Mouse (Mus musculus) neural tube, embryonic 10.5 days (tissue): ENCODE measurements around the gene Man1c1.

Source experiments
- DNase-seq: peaks from one replicate; pipeline ENCODE4 v3.0.0-alpha.2; 2017; ENCODE audit warnings: low spot score; ENCODE audit errors: extremely low spot score

Man1c1 gene

GRCm38 (mm10) chr4:134610616-134611015 is 93.5 kb downstream of the Man1c1 start:
- no peak for DNase-seq

GRCm38 (mm10) chr4:134607679-134608078 is 96.4 kb downstream of the Man1c1 start:
- no peak for DNase-seq

- no peak for DNase-seq
Observed at GRCm38 (mm10) chr4:134606054-134606453, 98.0 kb downstream of the Man1c1 start.

GRCm38 (mm10) chr4:134604472-134604871 is 99.6 kb downstream of the Man1c1 start:
- no peak for DNase-seq

- no peak for DNase-seq
Observed at GRCm38 (mm10) chr4:134603553-134603952, 100.5 kb downstream of the Man1c1 start.

GRCm38 (mm10) chr4:134602610-134603009 is 101.5 kb downstream of the Man1c1 start:
- DNase-seq, result no peak

- no peak for DNase-seq
Observed at GRCm38 (mm10) chr4:134601981-134602380, 102.1 kb downstream of the Man1c1 start.

GRCm38 (mm10) chr4:134601404-134601803 is 102.7 kb downstream of the Man1c1 start:
- DNase-seq, result no peak

- DNase-seq, result no peak
Observed at GRCm38 (mm10) chr4:134600777-134601176, 103.3 kb downstream of the Man1c1 start.

GRCm38 (mm10) chr4:134600060-134600459 is 104.0 kb downstream of the Man1c1 start:
- no peak for DNase-seq

- no peak for DNase-seq
Observed at GRCm38 (mm10) chr4:134596816-134597692, 107.0 kb downstream of the Man1c1 start.

GRCm38 (mm10) chr4:134594731-134595439 is 109.2 kb downstream of the Man1c1 start:
- no peak for DNase-seq

GRCm38 (mm10) chr4:134592442-134592841 is 111.6 kb downstream of the Man1c1 start:
- no peak for DNase-seq

- no peak for DNase-seq
Observed at GRCm38 (mm10) chr4:134591506-134592061, 112.5 kb downstream of the Man1c1 start.

GRCm38 (mm10) chr4:134590227-134590926 is 113.7 kb downstream of the Man1c1 start:
- no peak for DNase-seq

- DNase-seq, result no peak
Observed at GRCm38 (mm10) chr4:134589786-134590185, 114.3 kb downstream of the Man1c1 start.

GRCm38 (mm10) chr4:134588951-134589350 is 115.1 kb downstream of the Man1c1 start:
- no peak for DNase-seq

- DNase-seq, result no peak
Observed at GRCm38 (mm10) chr4:134588287-134588686, 115.8 kb downstream of the Man1c1 start.

- no peak for DNase-seq
Observed at GRCm38 (mm10) chr4:134587636-134588197, 116.4 kb downstream of the Man1c1 start.

GRCm38 (mm10) chr4:134586631-134587030 is 117.5 kb downstream of the Man1c1 start:
- DNase-seq, result no peak

- DNase-seq, result no peak
Observed at GRCm38 (mm10) chr4:134586126-134586525, 118.0 kb downstream of the Man1c1 start.
